Mouse (Mus musculus) heart, postnatal 0 days (tissue): ENCODE data around the gene Trpc7. TPM values are rescaled to one million over a fixed set of nuclear protein-coding genes. Genes with fewer than 3 reads are reported as not detected.
A peak's percentile ranks its signal among the peaks of the same experiment; 100 is the strongest.

Source experiments
- ATAC-seq: fragments of 200-750 bp; cut with Nextera tagmentation; 2 replicates; pipeline ENCODE4 v1.8.0; 2017; ENCODE audit warnings: low read depth, moderate number of reproducible peaks, moderate library complexity; ENCODE audit not compliant: insufficient read depth
- DNase-seq: peaks from one replicate; pipeline ENCODE4 v3.0.0-alpha.2; 2016; ENCODE audit warnings: low spot score
- H3K27ac ChIP-seq: fragments of 300-500 bp; sonication (generic); 2 replicates; pipeline ENCODE4 v1.5.1; 2014; ENCODE audit warnings: low read depth, mild to moderate bottlenecking
- H3K27me3 ChIP-seq: fragments of 300-500 bp; sonication (generic); 2 replicates; pipeline ENCODE4 v1.6.1; 2014; ENCODE audit warnings: low read length, mixed read lengths; ENCODE audit not compliant: control insufficient read depth, insufficient read depth
- H3K36me3 ChIP-seq: fragments of 300-500 bp; sonication (generic); replicated peaks from 2 replicates; pipeline ENCODE4 v1.6.1; 2014; ENCODE audit warnings: low read length, mixed read lengths; ENCODE audit not compliant: control insufficient read depth, insufficient read depth
- H3K4me1 ChIP-seq: fragments of 300-500 bp; sonication (generic); 2 replicates; pipeline ENCODE4 v1.6.1; 2014; ENCODE audit warnings: antibody characterized with exemption; ENCODE audit not compliant: control insufficient read depth, insufficient read depth
- H3K4me2 ChIP-seq: fragments of 300-500 bp; sonication (generic); 2 replicates; pipeline ENCODE4 v1.6.1; 2014; ENCODE audit warnings: low read depth, mild to moderate bottlenecking, low read length, moderate library complexity
- H3K4me3 ChIP-seq: fragments of 300-500 bp; sonication (generic); 2 replicates; pipeline ENCODE4 v1.5.1; 2014; ENCODE audit warnings: low read depth, low read length
- H3K9ac ChIP-seq: fragments of 300-500 bp; sonication (generic); replicated peaks from 2 replicates; pipeline ENCODE4 v1.6.1; 2014; ENCODE audit warnings: low read depth, low read length, mixed read lengths
- H3K9me3 ChIP-seq: fragments of 300-500 bp; sonication (generic); replicated peaks from 2 replicates; pipeline ENCODE4 v1.6.1; 2016; ENCODE audit warnings: low read length; ENCODE audit not compliant: control insufficient read depth
- CTCF ChIP-seq: IDR thresholded peaks from 2 replicates; pipeline ENCODE4 v1.5.1; 2016; ENCODE audit warnings: antibody characterized with exemption, control low read depth, low read depth
- EP300 ChIP-seq: IDR thresholded peaks from 2 replicates; pipeline ENCODE4 v1.6.1; 2016; ENCODE audit warnings: antibody characterized with exemption, low read depth
- WGBS: fragments of 180-500 bp; shearing (Covaris S2); extraction: QIAGEN DNeasy Blood & Tissue Kit; methylation state at CpG from one replicate; pipeline ENCODE4 v1.1.7; 2014; 5-methylcytosine and 5-hydroxymethylcytosine counted together
- polyA plus RNA-seq: library from polyadenylated mRNA; unstranded; fragments of >200 nt; fragmentation: Nextera tagmentation; extraction: Ambion mirVana; gene quantifications from 2 replicates; pipeline ENCODE4 v1.2.1, GENCODE M21; 2015
- total RNA-seq: library from RNA; depleted of rRNA; stranded (reverse); fragments of >200 nt; gene quantifications from 2 replicates; pipeline ENCODE4 v1.2.3, GENCODE M21; 2014; ENCODE audit warnings: low replicate concordance

Gene Trpc7
- total and polyA plus RNA-seq, 2 experiments from 2014 or later, result not detected

DNA sequence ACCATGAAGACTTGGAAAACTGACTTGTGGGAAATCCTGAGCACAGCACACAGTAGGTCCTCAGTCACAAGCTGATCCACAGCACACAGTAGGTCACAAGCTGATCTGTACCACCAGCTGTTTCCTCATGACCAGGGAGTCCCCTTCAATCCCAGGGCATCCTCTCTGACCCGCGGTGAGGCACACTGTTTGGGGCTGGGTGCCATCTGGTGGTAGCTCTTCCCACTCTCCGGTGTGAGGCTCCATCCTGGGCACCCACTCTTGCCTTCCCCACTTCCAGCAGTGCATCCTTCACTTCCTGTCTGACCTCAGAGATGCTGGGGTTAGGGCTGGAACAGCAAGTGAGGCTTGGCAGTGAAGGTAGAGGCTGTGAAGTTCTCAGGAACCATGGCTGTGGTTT, 123.2 kb downstream of the Trpc7 start:
- no peak; the same call in 1 of the 2 replicates for ATAC-seq
- no peak overlapping the region for H3K4me3 ChIP-seq
- no peaks in the 10 kb centered on the region for H3K9me3 ChIP-seq
- no peak overlapping the region for H3K9ac ChIP-seq
- no peaks in the 10 kb centered on the region for H3K36me3 ChIP-seq
- H3K4me1 ChIP-seq, result peaks cover 13% of the 10 kb centered on the region
- TF ChIP-seq EP300 (no peak), CTCF (peak; percentile 30)
- WGBS, result 35% methylated on average over 3 of the region's 3 CpGs
- H3K4me2 ChIP-seq, result no peak overlapping the region
- no peaks in the 10 kb centered on the region for H3K27me3 ChIP-seq
- DNase-seq, result no peak
- no peak overlapping the region for H3K27ac ChIP-seq

DNA sequence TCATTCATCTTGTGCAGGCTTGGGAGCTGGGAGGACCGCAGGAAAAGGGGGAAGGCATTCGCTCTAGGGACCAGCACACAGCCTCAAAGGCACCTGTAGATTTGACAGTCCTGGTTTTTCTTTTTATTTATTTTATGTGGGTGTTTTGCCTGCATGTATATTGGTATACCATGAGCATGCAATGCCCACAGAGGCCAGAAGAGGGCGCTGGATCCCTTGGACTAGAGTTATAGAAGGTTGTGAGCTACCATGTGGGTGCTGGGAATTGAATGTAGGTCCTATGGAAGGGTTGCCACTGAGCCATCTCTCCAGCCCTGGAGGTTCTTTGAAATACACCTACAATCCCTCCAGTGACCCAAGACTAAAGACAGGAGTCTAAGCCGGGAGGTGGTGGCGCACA, 125.0 kb downstream of the Trpc7 start:
- H3K9ac ChIP-seq, result no peak overlapping the region
- H3K4me3 ChIP-seq, result no peak overlapping the region
- ATAC-seq (no peak), DNase-seq (no peak)
- 58% methylated on average over 5 of the region's 5 CpGs for WGBS
- no peaks in the 10 kb centered on the region for H3K36me3 ChIP-seq
- no peaks in the 10 kb centered on the region for H3K27me3 ChIP-seq
- no peak overlapping the region for H3K4me2 ChIP-seq
- H3K27ac ChIP-seq, result no peak overlapping the region
- no peaks in the 10 kb centered on the region for H3K9me3 ChIP-seq
- 0 out of 2 replicates have a peak, but pooled peaks cover 4% of the 10 kb centered on the region for H3K4me1 ChIP-seq
- TF ChIP-seq EP300 (no peak), CTCF (0 out of 2 replicates have a peak, but pooled peaks have one; percentile 14)

DNA sequence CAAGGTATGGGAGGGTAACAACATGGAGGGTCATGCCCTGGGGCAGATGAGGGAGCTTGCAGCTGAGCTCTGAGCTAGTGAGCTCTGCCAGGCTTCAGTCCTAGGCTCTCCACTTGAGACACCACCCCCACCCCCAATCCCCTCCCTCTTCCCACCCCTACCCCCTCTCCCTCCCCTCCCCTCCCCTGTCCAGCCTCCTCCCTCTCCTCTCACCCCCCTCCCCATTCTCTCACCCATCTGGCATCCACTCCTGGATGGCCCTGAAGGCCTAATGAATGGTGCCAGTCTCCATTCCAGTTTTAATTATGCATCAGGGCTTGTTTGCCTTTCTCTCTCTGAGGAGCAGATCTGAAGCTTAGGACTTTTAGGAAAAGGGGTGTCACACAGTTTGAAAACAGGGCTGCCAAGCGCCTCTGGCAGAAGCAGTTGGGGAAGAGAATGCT, 125.6 kb downstream of the Trpc7 start:
- Histone ChIP-seq H3K4me2 (no peak overlapping the region), H3K27me3 (no peaks in the 10 kb centered on the region), H3K4me1 (0 out of 2 replicates have a peak, but pooled peaks cover 4% of the 10 kb centered on the region), H3K9me3 (no peaks in the 10 kb centered on the region), H3K4me3 (no peak overlapping the region), H3K36me3 (no peaks in the 10 kb centered on the region), H3K9ac (no peak overlapping the region), H3K27ac (no peak overlapping the region)
- TF ChIP-seq EP300, result no peak
- TF ChIP-seq CTCF, result no peak
- DNase-seq (no peak), ATAC-seq (no peak)
- 67% methylated on average over 1 of the region's 1 CpGs for WGBS

DNA sequence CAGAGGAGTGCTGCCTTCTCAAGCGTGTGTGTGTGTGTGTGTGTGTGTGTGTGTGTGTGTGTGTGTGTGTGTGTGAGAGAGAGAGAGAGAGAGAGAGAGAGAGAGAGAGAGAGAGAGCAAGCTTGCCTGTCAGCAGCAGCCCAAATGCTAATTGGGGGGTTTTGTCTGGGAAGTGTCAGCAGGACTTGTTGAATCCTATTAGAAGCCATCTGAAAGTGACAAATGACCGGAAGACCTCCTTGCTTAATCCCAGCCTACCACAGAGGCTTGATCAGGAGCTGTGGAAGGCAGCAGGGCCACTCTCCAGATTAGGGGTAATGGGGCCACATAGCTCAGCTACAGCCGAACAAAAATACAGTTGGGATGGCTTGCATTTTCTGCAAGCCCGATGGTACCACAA, 126.4 kb downstream of the Trpc7 start:
- WGBS, result 40% methylated on average over 4 of the region's 4 CpGs
- 0 out of 2 replicates have a peak, but pooled peaks cover 4% of the 10 kb centered on the region for H3K4me1 ChIP-seq
- no peaks in the 10 kb centered on the region for H3K9me3 ChIP-seq

DNA sequence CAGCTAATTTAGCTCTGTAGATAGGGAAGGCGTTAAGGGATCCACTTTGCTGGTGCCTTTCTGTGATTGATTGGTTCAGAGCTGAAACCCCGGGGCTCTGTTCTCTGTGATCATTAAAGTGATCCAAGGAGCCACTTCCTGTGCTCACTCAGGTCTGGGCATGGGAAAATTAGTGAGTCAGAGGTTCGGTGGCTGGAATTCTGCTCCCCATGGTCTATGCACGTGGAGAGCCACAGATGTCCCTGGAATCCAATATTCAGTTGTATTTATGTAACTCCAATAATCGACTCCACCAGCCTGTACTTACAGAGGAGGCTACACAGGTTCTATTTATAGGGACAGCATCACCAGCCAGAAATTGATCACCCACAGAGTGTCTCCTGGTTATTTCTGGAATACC, 129.6 kb downstream of the Trpc7 start:
- no peak overlapping the region for H3K9ac ChIP-seq
- WGBS, result 22% methylated on average over 5 of the region's 5 CpGs
- H3K4me2 ChIP-seq, result no peak overlapping the region

More for the DNA sequence above, 126.4 kb downstream of the Trpc7 start:
- Histone ChIP-seq H3K27me3 (no peaks in the 10 kb centered on the region), H3K4me3 (no peak overlapping the region), H3K9ac (no peak overlapping the region), H3K36me3 (no peaks in the 10 kb centered on the region), H3K27ac (no peak overlapping the region), H3K4me2 (no peak overlapping the region)
- TF ChIP-seq CTCF (no peak), EP300 (no peak)
- ATAC-seq (no peak), DNase-seq (no peak)

More for the DNA sequence above, 129.6 kb downstream of the Trpc7 start:
- TF ChIP-seq EP300 (no peak), CTCF (no peak)
- Histone ChIP-seq H3K27ac (no peak overlapping the region), H3K9me3 (no peaks in the 10 kb centered on the region), H3K27me3 (peaks cover 11% of the 10 kb centered on the region), H3K4me1 (0 out of 2 replicates have a peak, but pooled peaks cover 4% of the 10 kb centered on the region), H3K4me3 (no peak overlapping the region), H3K36me3 (no peaks in the 10 kb centered on the region)
- DNase-seq (no peak), ATAC-seq (no peak)
